Mouse (Mus musculus): ENCODE data around the gene Mus81. TPM values are rescaled to one million over a fixed set of nuclear protein-coding genes. Genes with fewer than 3 reads are reported as not detected.

Mus81 gene
- total RNA-seq, 2 experiments from 2014 or later = 13.8 to 16.6 TPM

DNA sequence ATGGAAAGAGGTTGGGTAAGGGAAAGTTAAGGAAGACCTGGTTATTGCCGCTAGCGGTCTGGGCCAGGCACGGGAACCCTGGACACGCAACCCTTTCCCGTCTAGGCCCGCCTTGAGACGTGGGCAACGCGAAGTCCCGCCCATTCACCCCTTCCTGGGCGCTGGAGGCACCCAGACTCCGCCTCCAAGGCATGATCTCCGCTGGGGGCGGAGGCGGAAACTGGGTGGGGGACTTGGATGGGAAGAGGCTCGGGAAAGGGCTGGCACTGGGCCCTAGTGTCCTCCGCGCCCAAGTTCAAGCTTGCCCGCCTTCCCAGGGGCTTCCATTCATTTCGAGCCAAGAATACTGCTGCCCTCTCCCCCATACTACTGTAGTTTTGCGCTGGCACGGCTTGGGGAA lies 14.5 kb downstream of the Mus81 start, which contains the start of gene Efemp2:
Efemp2 (plus strand) TSS at position 235 of the 400 bp plus-strand sequence.
- peak; percentile 75 for ATAC-seq (ENCODE audit: poor library complexity, severe bottlenecking)

GRCm38 (mm10) chr19:5472857-5473256 lies 15.3 kb downstream of the Mus81 start:
- ATAC-seq (ENCODE audit: poor library complexity, severe bottlenecking) = no peak

GRCm38 (mm10) chr19:5471846-5472245 lies 16.4 kb downstream of the Mus81 start:
- ATAC-seq (ENCODE audit: poor library complexity, severe bottlenecking) = no peak

GRCm38 (mm10) chr19:5468374-5468773 lies 19.8 kb downstream of the Mus81 start, which contains the start of gene Ctsw:
Gene Ctsw (minus strand): TSS chr19:5468507.
- no peak for ATAC-seq (ENCODE audit: poor library complexity, severe bottlenecking)

- ATAC-seq (ENCODE audit: poor library complexity, severe bottlenecking) = peak; percentile 43; the same call in 1 of the 2 replicates
These were observed 21.2 kb downstream of the Mus81 start for GRCm38 (mm10) chr19:5466916-5467500.

- ATAC-seq (ENCODE audit: poor library complexity, severe bottlenecking) = no peak
These were observed 23.2 kb downstream of the Mus81 start for GRCm38 (mm10) chr19:5465037-5465436.

DNA sequence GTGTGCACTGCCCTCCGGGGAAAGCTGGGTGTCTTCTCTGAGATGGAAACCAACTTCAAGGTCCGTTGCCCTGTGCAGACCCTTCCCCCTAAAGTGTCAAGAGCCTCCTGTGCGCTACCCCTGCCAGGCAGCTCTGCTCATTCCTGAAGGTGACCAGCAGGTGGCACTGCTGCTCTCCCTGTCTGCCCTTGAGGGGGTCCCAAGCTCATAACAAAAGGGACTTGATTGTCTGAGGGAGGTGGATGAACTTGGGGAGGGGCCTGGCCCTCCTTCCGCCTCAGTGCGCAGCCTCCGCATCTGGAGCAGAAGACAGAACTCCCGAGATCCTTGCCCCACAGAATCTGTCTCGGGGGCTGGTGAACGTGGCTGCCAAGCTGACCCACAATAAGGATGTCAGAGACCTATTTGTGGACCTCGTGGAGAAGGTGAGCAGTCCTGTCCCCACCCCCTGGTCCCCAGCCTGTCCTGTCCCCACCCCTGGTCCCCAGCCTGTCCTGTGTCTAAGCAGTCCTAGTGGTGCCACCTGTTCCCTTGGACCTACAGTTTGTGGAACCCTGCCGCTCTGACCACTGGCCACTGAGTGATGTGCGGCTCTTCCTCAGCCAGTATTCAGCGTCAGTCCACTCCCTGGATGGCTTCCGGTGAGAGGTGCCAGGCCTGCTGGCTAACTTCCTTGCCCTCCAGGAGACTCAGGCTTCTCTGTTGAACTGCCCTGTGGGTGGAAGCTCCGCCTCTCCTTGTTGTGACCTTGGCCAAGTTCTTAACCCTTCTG lies 24.2 kb downstream of the Mus81 start:
- no peak for ATAC-seq (ENCODE audit: poor library complexity, severe bottlenecking)

- no peak for ATAC-seq (ENCODE audit: poor library complexity, severe bottlenecking)
These were observed 25.0 kb downstream of the Mus81 start for GRCm38 (mm10) chr19:5463212-5463611.

- ATAC-seq (ENCODE audit: poor library complexity, severe bottlenecking) = no peak
These were observed 26.8 kb downstream of the Mus81 start for GRCm38 (mm10) chr19:5461411-5461810.

DNA sequence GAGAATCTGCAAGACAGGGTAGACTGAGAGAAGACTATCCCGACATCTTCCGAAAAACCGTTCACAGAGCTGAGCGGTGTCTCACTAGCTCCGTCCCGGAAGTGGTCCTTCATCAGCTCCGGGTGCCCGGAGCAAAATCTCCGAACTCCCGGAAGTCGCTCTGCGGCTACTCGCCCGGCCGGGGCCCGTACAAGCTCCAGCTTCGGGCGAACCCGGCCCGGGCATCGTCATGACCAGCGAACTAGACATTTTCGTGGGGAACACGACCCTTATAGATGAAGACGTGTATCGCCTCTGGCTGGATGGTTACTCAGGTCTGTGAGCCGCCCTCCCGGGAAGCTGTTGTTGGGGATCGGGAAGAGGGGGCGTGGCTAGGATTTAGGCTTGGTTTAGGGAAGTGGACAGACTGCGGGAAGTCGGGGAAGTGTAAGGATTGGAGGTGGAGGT lies 27.7 kb downstream of the Mus81 start, which contains the start of gene Fibp:
Fibp (plus strand) TSS at position 151 of the 447 bp plus-strand sequence.
- ATAC-seq (ENCODE audit: poor library complexity, severe bottlenecking) = peak; percentile 81

DNA sequence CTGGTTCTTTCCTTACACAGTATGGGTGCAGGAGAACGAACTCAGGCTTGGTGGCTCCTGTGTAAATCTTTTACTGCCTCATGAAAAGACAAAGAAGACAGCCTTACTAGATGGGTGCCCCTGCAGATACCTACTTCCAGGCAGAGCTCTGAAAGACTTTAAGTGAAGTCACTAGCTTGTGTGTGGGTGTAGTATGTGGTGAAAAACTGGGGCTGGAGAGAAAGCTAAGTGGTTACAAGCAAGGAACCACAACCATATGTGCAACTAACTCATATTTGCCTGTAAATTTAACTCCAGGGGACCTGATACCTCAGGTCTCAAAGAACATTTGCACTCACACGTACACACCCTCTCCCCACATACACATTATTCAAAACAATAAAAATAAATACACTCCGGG lies 28.3 kb downstream of the Mus81 start:
- ATAC-seq (ENCODE audit: poor library complexity, severe bottlenecking) = no peak

GRCm38 (mm10) chr19:5459019-5459418 lies 29.2 kb downstream of the Mus81 start:
- no peak for ATAC-seq (ENCODE audit: poor library complexity, severe bottlenecking)

GRCm38 (mm10) chr19:5457746-5458442 lies 30.3 kb downstream of the Mus81 start, which contains the start of gene Ccdc85b:
Gene Ccdc85b (minus strand): TSS chr19:5457894.
- ATAC-seq (ENCODE audit: poor library complexity, severe bottlenecking) = no peak

DNA sequence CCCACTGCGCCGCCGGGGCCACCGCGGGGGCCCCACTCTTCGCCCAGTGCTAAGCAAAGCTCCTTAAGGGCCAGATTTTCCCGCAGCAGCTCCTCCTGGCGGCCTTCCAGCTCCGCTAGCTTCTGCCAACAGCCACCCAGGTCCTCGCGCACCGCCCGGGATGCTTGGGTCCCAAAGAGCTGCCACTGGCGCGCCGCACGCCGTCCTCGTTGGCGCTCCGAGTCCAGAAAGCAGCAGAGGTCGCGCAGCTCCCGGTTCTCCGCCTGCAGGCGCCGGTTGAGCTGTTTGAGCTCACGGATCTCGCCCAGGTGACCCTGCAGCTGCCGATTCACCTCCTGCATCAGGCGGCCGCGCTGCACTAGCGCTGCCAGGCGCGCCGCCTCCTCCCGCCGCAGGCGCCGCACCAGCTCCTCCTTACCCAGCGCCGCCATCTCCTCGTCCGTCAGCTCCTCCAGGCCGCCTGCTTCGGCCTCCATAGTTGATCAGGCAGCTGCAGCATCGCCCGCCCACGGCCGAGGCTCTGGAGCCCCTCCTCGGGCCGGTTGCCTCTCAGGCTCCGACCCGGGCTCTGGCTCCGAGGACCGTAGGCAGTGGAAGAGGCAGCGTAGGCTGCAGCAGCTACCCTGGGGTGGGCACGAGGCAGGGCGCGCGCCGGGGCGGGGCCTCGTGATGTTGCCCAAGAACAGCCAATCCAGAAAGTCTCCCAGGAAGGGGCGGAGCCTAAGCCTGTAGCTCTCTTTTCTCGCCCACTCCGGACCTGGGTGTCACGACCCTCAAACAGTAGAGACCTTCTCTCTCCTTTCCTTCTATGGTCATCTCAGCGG lies 31.1 kb downstream of the Mus81 start:
- peak; percentile 79 for ATAC-seq (ENCODE audit: poor library complexity, severe bottlenecking)

GRCm38 (mm10) chr19:5456241-5456921 lies 31.8 kb downstream of the Mus81 start:
- ATAC-seq (ENCODE audit: poor library complexity, severe bottlenecking) = no peak

- no peak for ATAC-seq (ENCODE audit: poor library complexity, severe bottlenecking)
These were observed 32.6 kb downstream of the Mus81 start for GRCm38 (mm10) chr19:5455568-5455967.

DNA sequence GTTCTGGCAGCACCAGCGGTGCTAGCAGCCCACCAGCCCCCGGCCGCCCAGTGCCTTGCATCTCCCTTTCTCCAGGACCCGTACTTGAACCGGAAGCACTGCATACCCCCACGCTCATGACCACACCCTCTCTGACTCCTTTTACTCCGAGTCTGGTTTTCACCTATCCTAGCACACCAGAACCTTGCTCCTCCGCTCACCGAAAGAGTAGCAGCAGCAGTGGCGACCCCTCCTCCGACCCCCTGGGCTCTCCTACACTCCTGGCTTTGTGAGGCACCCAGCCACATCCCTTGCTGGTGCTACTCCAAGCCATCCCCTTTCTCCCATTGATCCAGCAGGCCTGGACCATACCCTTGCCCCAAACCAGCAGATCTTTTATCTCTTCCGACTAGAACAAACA lies 33.2 kb downstream of the Mus81 start:
- ATAC-seq (ENCODE audit: poor library complexity, severe bottlenecking) = no peak

DNA sequence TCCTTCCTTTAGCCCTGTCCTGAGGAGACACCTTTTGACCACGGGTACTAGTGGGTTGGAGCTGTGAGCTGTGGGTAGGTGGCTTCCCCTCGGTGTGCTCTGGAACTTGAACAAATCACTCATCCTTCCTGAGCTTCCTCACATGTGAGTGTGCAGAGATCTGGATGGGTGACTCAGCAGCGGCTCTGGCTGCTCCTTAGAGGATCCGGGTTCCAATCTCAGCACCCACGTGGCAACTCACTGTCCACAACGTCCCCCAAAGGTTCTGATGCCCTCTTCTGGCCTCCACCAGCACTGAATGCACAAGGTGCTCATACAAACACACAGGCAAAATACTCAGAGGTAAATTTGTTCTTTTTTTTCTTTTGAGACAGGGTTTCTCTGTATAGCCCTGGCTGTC lies 36.4 kb downstream of the Mus81 start:
- no peak for ATAC-seq (ENCODE audit: poor library complexity, severe bottlenecking)

GRCm38 (mm10) chr19:5449673-5450072 lies 38.5 kb downstream of the Mus81 start:
- no peak for ATAC-seq (ENCODE audit: poor library complexity, severe bottlenecking)
